Mouse (Mus musculus) urinary bladder, postnatal 25 days (tissue): ENCODE measurements at regions not wholly inside any gene's neighbourhood (a gene's known extent, or its start where the extent isn't known, plus 50 kb on each side); places are given as distances from the start of the nearest gene placed in this dataset.

Source experiments
- DNase-seq: peaks from one replicate; pipeline ENCODE4 v3.0.0; 2022; ENCODE audit warnings: low spot score

DNA sequence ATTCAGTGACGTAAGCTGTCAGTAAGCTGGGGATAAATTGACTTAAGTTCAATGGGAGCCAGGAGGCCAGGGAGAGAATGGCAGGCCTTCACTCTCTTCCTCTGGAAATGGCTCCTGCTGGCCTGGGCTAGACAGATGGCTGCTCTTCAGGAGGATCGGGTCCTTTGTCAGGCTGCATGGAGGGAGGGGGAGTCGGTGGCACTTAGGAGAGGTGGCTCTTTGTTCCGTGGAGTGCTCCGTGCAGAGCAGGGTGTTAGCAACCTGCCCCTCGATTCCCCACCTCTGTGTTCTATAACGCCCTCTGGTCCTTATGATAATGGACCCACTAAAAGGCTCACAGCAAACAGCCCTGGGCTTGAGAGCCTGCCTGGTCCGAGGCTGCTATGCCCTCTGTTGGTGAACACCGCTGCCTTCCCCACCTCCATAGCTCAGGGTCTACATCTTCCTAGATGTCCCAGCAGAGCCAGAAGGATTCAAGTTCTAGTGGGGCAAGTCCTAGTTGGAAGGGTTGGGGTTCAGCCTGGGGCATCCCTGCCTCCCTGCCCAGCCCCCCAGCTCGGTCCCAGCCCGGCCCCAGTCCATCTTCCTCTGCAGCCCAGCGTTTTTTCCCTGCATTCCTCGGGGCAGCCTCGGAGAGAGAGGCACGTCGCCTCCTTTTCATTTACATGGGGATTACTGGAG lies 232.1 kb upstream of the 4930535I16Rik start:
- no peak for DNase-seq

DNA sequence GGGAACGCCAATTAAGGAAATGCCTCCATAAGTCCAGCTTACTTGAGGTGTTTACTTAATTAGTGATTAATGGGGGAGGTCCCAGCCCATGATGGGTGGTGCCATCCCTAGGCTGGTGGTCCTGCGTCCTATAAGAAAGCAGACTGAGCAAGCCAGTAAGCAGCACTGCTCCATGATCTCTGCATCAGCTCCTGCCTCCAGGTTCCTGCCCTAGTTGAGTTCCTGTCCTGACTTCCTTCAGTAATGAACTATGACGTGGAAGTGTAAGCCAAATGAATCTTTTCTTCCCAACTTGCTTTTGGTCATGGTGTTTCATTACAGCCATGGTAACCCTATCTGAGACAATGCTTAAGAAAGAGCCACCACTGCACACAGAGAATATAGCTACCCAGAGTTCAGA lies 231.2 kb upstream of the 4930535I16Rik start:
- no peak for DNase-seq

DNA sequence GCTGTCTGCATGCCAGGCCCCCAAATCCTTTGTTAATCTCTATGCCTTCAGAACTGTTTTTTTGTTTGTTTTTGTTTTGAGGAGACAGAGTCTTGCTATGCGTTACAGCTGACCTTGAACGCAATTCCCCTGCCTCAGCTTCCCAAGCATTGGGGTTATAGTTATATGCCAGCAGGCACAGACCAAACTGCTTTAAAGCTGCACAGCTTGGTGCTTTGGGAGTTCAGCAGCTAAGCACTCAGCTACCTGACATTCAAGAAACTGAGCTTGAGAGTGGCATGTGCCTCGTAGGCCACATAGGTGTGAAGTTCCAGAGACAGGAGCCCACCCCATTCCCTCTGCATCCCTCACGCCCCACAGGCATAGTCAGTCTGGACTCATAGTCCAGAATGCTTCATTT lies 229.5 kb upstream of the 4930535I16Rik start:
- DNase-seq = no peak

DNA sequence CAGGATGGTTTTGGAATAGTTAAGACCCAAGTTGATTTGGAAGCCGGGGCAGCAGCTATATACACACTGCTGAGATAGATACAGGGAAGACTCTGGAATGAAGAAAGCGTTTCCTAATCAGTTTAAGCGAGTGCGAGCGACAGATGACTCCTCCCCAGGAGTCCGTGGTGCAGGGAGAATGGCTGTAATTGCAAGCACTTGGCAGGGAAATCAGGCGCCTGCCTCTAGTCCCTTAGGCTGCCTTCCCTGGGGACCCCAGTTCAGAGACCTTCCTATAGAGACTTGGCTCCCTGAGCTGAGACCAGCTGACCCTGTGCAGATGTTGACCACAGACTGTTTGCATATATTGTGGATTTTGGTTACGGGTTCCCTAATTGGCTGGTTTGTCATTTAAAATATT lies 228.3 kb upstream of the 4930535I16Rik start:
- no peak for DNase-seq

DNA sequence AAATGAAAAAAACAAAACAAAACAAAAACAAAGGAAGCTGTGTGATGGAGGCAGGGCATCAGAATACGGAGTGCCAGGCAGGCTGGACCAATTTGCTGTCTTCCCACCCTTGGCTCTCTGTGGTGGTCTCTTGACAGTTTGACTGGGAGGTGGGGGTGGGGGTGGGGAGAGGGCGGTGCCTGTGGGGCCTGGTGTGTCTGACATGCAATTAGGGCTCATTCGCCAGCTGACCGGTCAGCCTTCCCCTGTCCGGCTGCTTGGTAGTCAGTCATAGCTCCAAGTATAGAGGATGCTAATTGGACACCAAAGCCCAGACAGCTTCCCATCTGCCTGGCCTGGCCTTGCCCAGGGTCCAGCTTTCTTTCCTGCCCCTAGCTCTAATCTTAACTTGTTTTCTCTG lies 225.8 kb upstream of the 4930535I16Rik start:
- no peak for DNase-seq

DNA sequence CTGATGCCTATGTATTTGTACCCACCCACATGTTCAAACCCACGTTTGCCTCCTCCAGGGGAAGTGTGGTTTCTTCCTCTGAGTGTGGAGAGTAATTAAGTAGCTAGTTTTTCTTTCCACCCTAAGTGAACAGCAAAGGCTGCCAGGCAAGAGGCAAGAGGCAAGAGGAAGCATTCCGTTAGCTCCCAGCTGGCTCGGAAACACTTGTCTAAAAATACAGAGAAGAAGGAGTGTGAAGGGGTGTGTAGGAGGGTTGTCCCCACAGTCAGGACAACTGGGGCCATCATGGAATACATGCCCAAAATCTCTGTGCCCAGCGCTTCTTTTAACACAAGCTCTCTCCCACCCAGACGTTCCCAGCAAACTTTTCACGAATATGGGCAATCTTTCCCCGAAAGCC lies 225.4 kb upstream of the 4930535I16Rik start:
- DNase-seq = no peak

DNA sequence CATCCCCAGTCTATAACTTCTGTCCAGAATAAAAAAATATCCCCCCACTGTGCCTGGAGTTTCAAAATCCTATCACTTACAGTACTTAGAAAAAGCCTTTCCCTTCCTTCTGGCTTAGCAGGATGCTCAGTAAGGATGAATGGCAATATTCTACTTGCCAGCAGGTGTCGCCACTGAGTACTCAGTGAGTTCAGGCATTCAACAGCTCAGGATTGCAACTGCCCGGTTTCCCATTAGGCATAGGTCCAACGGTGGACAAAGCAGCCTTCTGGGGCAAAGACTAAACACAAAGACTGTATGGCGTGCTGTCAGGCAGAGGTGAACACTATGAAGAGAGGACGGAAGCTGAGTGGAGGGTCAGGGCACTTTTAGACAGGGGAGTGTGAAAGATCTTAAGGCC lies 224.3 kb upstream of the 4930535I16Rik start:
- DNase-seq = peak; percentile 84

DNA sequence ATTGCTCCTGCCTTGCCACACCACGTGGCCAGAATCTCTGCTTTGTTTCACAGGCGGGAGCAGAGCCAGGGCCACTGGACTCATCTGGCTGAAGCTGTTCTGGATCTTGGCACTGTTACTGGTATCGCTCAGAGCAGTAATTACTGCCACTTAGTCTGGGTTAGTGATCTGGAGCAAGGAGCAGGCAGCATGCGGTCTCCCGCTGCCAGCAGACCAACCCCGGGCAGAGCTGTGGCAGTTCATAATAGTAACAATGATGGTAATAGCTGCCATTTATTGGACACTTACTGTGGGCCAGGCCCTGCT lies 217.3 kb upstream of the 4930535I16Rik start:
- DNase-seq = no peak

DNA sequence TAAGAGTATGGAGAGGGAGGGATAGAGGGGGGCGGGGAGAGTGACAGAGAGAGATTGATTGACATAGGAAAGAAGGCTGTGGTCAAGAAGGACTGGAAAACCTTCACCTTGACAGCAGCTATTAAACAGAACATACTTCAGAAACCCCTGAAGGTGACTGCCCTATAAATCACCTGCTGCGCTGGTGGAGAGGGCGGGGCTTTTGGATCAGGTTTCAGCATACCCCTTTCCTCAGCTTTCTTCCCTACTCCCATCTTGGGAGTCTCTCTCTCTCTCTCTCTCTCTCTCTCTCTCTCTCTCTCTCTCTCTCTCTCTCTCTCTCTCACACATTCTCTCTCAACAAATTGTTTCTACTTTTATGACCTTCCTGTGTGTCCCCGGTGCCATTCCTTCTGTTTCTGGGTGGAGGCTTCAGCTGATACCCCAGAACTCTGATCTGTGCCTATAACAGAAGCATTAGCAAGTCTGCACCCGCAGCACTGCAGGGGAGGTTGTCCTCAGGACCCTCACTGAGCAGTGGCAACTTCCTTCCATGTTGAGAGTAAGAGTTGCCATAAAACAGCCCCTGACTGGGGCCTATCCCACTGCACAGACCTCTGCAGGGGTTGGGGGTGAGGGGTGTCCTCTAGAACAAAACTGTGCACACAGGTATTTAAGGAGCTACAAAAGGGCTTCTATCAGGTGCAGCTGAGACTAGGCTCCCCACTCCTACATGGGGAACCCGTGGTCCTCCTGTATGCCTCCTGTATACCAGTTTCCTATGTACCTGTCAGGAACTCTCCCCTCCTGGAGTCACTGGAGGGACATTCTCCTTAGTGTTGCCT lies 216.7 kb upstream of the 4930535I16Rik start:
- no peak for DNase-seq

DNA sequence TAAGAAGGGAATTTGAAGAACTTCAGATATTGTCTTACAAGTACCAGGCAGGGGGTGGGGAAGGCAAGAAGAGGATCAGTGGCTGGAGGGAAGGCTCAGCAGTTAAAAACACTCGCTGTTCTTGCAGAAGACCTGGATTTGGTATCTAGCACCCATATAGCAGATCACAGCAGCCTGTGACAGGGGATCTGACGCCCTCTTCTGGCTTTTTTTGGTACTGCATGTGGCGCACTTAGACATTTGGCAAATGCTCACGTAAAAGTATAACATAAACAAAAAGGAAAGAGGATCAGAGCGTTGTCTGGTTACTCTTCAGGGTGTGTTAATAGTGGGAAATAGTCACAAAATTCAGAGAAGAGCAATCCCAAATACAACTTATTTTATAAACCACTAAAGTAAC lies 213.1 kb upstream of the 4930535I16Rik start:
- DNase-seq = no peak

DNA sequence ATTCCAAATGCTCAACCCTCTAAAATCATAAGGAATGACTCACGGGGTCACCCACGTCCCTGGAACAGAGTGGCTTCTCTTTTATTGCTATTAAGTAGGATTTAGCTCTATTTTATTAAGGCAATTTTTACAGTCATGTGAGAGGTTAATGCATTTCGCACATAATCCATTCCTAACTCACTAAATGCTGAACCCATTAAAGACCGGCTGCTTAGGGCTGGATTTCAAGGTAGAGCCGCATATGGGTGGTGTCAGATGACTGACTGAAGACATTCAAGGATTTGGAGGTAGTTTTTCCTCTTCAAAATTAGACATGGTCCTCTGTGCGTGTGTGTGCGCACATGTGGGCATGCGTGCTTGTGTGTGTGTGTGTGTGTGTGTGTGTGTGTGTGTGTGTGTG lies 208.4 kb upstream of the 4930535I16Rik start:
- no peak for DNase-seq

DNA sequence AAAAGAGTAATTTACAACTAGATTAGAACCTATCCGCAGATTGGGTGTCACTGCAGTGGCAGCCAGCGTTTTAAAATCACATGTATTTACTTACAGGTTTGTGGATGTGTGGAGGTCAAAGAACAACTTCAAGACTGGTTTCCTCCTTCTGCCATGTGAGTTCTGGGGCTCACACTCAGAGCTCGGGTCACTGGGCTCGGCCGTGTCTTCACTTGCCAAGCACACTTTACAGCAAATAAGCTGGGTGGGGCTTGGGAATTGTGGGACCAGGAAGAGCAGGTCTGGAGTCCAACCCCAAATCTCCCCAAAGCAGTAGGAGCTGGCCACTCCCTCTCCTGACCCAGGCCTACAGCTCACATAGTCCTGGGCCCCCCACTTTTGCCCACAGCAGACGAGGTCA lies 202.5 kb upstream of the 4930535I16Rik start:
- no peak for DNase-seq

DNA sequence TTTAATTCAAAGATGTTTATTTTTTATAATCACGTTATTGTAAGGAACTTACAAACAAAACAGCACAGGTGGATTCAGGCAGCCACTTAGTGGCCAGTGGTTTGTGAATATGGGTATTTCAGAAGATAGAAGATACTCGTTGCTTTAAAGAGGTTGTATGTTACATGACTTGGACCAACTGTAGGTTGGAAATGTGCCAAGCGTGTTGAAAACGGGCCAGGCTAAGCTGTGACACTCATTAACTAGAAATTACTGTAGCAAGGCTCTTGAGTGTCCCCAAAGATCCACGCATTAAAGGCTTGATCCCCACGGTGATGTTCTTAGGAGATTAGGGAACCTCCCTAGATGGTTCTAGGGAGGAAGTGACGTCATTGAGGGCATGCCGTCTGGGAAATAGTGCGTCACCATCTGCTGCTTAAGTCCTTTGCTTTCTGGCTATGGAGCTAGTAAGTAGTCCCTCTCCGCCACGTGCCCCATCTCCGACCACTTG lies 196.1 kb upstream of the 4930535I16Rik start:
- DNase-seq = no peak

DNA sequence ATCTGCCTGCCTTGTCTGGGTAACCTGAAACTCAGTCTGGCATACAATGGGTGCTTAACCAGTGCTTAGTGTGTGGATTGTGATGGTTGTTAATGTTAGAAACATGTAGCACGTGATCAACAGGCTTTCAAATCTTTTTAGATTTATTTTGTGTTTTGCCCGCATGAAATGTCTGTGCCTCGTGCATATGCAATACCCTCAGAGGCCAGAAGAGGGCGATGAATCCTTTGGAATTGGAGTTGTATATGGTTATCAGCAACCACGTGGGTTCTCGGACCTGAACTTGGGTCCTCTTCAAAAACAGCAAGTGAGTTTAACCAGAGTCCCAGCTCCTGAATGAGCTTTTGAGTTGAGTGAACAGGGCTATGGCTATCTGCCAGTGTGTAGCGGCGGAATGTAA lies 192.9 kb upstream of the 4930535I16Rik start:
- DNase-seq = no peak

DNA sequence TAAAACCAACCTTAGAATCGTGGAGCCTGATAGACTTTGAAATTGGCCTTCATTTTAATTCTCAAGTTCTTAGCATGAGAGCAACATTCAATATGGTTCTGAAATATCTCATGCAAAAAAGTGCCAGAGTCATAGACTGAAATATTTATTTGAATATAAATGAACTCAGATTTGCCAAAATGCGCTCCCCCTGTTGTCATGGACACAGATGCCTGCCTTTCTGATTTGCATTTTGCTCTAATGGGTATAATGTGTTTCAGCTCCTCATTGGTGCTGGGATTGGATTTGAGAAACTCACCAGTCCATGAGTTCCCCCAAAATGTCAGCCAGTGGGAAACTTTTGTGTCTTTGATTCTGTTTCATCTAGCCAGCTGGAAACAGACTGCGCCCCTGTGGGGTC lies 191.5 kb upstream of the 4930535I16Rik start:
- DNase-seq = no peak

DNA sequence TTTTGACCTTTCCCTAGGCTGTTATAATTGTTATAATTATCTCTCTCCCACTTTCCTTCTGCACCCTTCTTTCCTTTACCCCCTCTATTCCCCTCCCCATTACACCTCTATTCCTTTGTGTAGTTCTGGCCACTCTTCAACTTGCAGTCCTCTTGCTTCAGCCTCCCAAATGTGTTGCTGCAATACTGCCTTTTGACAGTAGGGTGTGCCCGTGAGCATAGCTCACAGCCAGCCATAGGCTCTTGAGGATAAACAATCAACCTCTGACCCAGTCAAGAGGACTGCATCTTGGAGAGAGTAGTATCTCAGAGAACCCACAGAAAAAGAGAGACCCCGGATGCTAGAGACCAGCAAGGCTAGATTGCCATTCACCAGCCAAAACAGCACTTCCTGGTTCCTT lies 184.9 kb upstream of the 4930535I16Rik start:
- DNase-seq = no peak

DNA sequence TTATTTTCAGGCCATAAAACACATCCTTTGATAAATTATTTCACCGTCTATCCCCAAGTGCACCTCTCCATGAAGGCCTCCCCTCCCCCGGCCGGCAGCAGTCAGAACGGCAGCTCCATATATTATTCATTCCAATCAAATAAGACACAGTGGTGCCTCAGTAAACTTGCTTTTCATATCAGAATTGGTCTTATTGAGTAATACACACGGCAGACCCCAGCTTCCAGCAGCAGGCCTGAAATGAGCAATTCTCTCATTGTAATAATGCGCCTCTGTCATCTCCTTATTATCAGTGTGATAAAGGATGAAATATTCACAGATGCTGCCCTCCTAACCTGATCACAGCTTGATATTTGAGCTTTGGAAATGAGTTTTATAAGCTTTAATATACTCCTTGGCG lies 169.0 kb upstream of the 4930535I16Rik start:
- no peak for DNase-seq

DNA sequence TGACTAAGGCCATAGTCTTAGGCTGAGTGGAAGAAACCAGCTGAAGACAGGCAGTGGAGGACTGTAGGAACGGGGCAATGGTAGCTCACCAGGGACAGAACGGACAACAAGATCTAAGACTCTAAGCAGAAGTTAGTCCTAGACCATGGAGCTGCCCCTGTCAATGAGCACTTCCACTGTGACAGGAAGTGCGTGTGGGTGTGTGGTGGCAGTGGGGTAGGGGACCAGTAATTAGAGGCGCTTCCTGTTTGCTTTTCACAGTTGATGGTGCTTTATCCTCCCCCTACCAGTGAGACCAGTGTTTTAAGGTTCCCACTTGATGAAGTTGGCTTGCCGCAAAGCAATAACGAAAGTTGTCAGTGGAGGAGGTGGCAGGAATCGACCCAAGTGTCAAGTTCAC lies 168.4 kb upstream of the 4930535I16Rik start:
- DNase-seq = no peak

DNA sequence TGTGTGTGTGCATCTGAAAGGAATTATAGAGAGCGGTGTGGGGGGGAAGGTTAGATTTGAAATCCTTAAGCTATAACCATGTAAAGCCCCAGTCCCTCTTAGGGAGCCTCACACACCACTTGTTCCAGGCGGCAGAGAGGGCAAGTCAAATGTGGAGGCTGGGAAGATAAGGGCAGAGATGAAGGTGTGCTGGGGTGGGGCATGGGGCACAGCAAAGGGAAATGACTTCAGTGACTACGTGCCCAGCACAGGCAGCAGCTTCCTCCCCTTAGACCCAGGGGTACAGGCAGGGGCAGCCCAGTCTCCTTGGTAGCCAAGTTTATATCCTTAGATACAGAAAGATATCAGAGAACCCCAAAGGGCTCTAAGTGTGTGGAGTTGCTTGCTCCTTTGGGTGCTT lies 161.8 kb upstream of the 4930535I16Rik start:
- DNase-seq = no peak

DNA sequence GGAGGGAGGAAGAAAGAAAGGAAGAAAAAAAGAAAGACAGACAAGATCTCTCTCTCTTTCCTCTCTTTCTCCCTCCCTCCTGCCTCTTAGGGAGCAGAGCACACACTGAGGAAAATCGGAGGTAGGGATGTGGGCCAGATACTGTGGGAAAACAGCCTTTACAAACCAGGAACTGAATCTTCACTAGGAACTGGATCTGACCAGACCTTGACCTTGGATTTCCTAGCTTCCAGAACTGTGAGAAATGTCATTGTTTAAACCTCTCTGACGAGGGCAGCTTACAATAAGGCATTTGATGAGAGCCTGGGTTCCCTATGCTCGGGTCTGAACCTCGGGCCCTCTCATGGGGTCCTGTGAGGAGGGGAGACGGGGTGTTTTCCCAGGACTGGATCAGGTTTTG lies 157.7 kb upstream of the 4930535I16Rik start:
- DNase-seq = no peak

DNA sequence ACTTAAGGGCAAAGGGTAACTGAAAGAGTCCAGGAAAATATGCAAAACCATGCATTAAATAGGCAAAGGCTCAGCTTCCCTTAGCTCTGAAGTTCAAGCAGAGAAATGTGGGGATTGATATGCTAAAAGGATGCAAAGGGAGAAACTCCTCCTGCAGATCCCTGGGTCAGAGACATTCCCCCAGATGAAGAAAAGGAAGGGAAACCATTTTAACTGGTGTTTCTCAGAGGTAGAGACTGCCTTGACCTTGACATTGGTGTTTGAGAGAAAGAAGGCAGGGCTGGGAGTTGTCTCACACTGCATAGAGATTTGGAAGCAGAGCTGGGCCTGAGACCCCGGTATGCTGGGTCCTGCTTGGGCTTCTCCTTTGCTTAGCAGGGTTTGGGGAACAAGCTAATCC lies 155.8 kb upstream of the 4930535I16Rik start:
- DNase-seq = no peak

DNA sequence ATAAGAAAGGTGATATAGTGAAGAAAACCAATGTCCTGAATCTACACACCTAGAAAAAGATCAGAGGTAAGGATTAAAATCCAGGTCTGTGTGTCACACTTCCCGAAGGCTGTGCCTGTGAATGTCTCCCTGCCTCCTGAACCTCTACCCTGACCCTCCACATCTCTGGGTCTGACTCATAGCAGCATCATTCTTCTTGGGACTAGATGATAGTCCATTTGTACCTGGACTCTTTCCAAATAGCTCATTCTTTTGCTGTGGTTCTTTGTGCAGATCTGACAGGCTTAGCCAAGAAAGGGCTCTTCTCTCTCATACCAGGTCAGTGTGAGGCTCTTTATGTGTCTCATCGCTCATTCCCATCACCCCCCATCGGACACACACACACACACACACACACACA lies 146.8 kb upstream of the 4930535I16Rik start:
- no peak for DNase-seq

DNA sequence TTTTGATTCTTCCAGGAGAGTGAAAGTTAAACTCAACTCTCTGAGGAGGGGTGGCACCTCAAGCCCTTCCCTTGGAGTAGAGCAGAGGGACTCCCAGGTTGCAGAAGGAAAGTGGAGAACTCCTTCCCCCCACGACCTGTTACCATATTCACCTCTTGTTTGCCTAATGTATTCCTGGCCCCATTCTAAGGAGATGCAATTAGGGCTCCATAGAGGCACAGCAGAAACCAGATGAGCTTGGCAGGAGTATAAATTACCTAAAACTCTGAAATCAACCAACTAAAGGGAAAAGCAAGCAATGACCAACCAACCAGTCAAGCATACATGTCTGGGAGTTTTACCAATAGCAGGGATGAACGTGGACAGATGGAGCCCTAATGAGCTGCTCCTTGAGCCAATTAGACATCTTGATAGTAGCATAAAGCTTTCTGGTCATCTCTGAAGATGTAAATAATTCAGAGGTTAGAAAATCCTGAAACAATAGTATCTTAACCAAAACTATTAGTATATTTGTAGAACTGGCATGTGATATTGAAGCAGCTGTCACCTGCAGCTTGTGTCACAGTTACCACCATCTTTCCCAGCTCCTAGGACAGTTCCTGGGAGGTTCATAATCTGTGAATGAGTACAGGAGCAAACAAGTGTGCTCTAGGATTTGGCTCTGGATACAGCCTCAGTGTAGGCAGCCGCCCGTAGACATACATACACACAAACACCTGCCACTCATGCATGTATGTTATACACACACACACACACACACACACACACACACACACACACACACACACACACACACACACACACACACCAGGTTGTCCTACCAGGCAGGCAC lies 145.7 kb upstream of the 4930535I16Rik start:
- no peak for DNase-seq
